Mouse (Mus musculus): ENCODE measurements around the gene Gpr31b. TPM values are rescaled to one million over a fixed set of nuclear protein-coding genes. Genes with fewer than 3 reads are reported as not detected.
"Not testable (repeated sequence)": the region's sequence is repeated elsewhere in the genome, so short reads cannot be mapped to it uniquely, and the experiment has no call there.

Gene Gpr31b
- not detected in 2 replicates for polyA plus RNA-seq (2015; fragmentation: Nextera tagmentation; extraction: Ambion mirVana)

GRCm38 (mm10) chr17:13052124-13052813 lies at the start of gene Gpr31b:
TSS of gene Gpr31b (minus strand) at chr17:13052296.
- not testable (repeated sequence) for H3K27ac ChIP-seq; DNase-seq; H3K9ac ChIP-seq; H3K27me3 ChIP-seq; H3K9me3 ChIP-seq (replicated peaks); H3K4me3 ChIP-seq (replicated peaks); H3K4me1 ChIP-seq (replicated peaks); H3K36me3 ChIP-seq; H3K4me2 ChIP-seq; ATAC-seq (ENCODE audit: low read depth)
- 50% methylated on average over 2 of the region's 8 CpGs for WGBS (ENCODE audit: insufficient replicate concordance)

- not testable (repeated sequence) for H3K9ac ChIP-seq; H3K27ac ChIP-seq; DNase-seq; H3K36me3 ChIP-seq; H3K4me2 ChIP-seq; ATAC-seq (ENCODE audit: low read depth); H3K9me3 ChIP-seq (replicated peaks); H3K4me3 ChIP-seq (replicated peaks); H3K4me1 ChIP-seq (replicated peaks); H3K27me3 ChIP-seq
- 84% methylated on average over 3 of the region's 4 CpGs for WGBS (ENCODE audit: insufficient replicate concordance)
Observed at GRCm38 (mm10) chr17:13092960-13093359, 40.9 kb upstream of the Gpr31b start.

GRCm38 (mm10) chr17:13092100-13092764 lies 40.1 kb upstream of the Gpr31b start:
- not testable (repeated sequence) for H3K27ac ChIP-seq; H3K4me2 ChIP-seq; ATAC-seq (ENCODE audit: low read depth); H3K4me3 ChIP-seq (replicated peaks); DNase-seq; H3K36me3 ChIP-seq; H3K9ac ChIP-seq; H3K9me3 ChIP-seq (replicated peaks); H3K4me1 ChIP-seq (replicated peaks); H3K27me3 ChIP-seq
- 59% methylated on average over 6 of the region's 8 CpGs for WGBS (ENCODE audit: insufficient replicate concordance)

- DNase-seq, H3K36me3 ChIP-seq: not testable (repeated sequence)
- no CpG with 5 or more reads among the region's 1 CpGs for WGBS (ENCODE audit: insufficient replicate concordance)
Observed at GRCm38 (mm10) chr17:13091510-13091909, 39.4 kb upstream of the Gpr31b start.

GRCm38 (mm10) chr17:13069227-13069626 lies 17.1 kb upstream of the Gpr31b start:
- not testable (repeated sequence) for ATAC-seq (ENCODE audit: low read depth); H3K4me1 ChIP-seq (replicated peaks); H3K9ac ChIP-seq; H3K36me3 ChIP-seq; DNase-seq; H3K27me3 ChIP-seq; H3K27ac ChIP-seq; H3K4me2 ChIP-seq; H3K9me3 ChIP-seq (replicated peaks); H3K4me3 ChIP-seq (replicated peaks)
- WGBS (ENCODE audit: insufficient replicate concordance) = 43% methylated on average over 4 of the region's 5 CpGs

More at GRCm38 (mm10) chr17:13091510-13091909, 39.4 kb upstream of the Gpr31b start:
- not testable (repeated sequence) for H3K27ac ChIP-seq; H3K27me3 ChIP-seq; ATAC-seq (ENCODE audit: low read depth); H3K9ac ChIP-seq; H3K4me3 ChIP-seq (replicated peaks); H3K4me2 ChIP-seq; H3K4me1 ChIP-seq (replicated peaks); H3K9me3 ChIP-seq (replicated peaks)

- H3K4me3 ChIP-seq (replicated peaks); H3K4me1 ChIP-seq (replicated peaks); H3K9ac ChIP-seq; H3K27me3 ChIP-seq; H3K9me3 ChIP-seq (replicated peaks); DNase-seq; ATAC-seq (ENCODE audit: low read depth); H3K36me3 ChIP-seq; H3K27ac ChIP-seq; H3K4me2 ChIP-seq: not testable (repeated sequence)
- WGBS (ENCODE audit: insufficient replicate concordance) = 67% methylated on average over 1 of the region's 4 CpGs
Observed at GRCm38 (mm10) chr17:13067864-13068385, 15.8 kb upstream of the Gpr31b start.

GRCm38 (mm10) chr17:13062882-13063281 lies 10.8 kb upstream of the Gpr31b start:
- not testable (repeated sequence) for H3K9ac ChIP-seq; H3K4me2 ChIP-seq; DNase-seq; H3K27ac ChIP-seq; H3K9me3 ChIP-seq (replicated peaks); H3K36me3 ChIP-seq; H3K4me1 ChIP-seq (replicated peaks); ATAC-seq (ENCODE audit: low read depth); H3K27me3 ChIP-seq; H3K4me3 ChIP-seq (replicated peaks)
- WGBS (ENCODE audit: insufficient replicate concordance) = 41% methylated on average over 5 of the region's 7 CpGs

- WGBS (ENCODE audit: insufficient replicate concordance) = 67% methylated on average over 4 of the region's 4 CpGs
- not testable (repeated sequence) for H3K36me3 ChIP-seq; H3K27me3 ChIP-seq; H3K4me1 ChIP-seq (replicated peaks); H3K4me2 ChIP-seq; H3K4me3 ChIP-seq (replicated peaks); H3K9ac ChIP-seq; H3K27ac ChIP-seq; ATAC-seq (ENCODE audit: low read depth); H3K9me3 ChIP-seq (replicated peaks); DNase-seq
Observed at GRCm38 (mm10) chr17:13060804-13061203, 8.7 kb upstream of the Gpr31b start, which contains the start of gene Tcp10b. TSS of gene Tcp10b (plus strand) at chr17:13061104.

- H3K9ac ChIP-seq; H3K4me1 ChIP-seq (replicated peaks); H3K27ac ChIP-seq; H3K4me2 ChIP-seq; H3K27me3 ChIP-seq; H3K4me3 ChIP-seq (replicated peaks); H3K36me3 ChIP-seq; H3K9me3 ChIP-seq (replicated peaks): not testable (repeated sequence)
- ATAC-seq (ENCODE audit: low read depth) (peak; percentile 65), DNase-seq (peak; percentile 22)
- WGBS (ENCODE audit: insufficient replicate concordance) = 4% methylated on average over 3 of the region's 4 CpGs
Observed at GRCm38 (mm10) chr17:13043846-13044673, 8.0 kb downstream of the Gpr31b start.

- H3K27ac ChIP-seq; H3K4me2 ChIP-seq; H3K4me3 ChIP-seq (replicated peaks); H3K4me1 ChIP-seq (replicated peaks); H3K36me3 ChIP-seq; H3K9me3 ChIP-seq (replicated peaks); DNase-seq; H3K27me3 ChIP-seq; H3K9ac ChIP-seq; ATAC-seq (ENCODE audit: low read depth): not testable (repeated sequence)
- 45% methylated on average over 3 of the region's 12 CpGs for WGBS (ENCODE audit: insufficient replicate concordance)
Observed at GRCm38 (mm10) chr17:13036627-13037192, 15.4 kb downstream of the Gpr31b start.

- Histone ChIP-seq H3K9ac (no peak overlapping the region), H3K9me3 (replicated peaks) (no peaks in the 10 kb centered on the region), H3K4me2 (no peak overlapping the region), H3K27me3 (no peaks in the 10 kb centered on the region), H3K27ac (no peak overlapping the region), H3K4me3 (replicated peaks) (no peak overlapping the region), H3K4me1 (replicated peaks) (peaks cover 15% of the 10 kb centered on the region), H3K36me3 (peaks cover 59% of the 10 kb centered on the region)
- ATAC-seq (ENCODE audit: low read depth) (no peak), DNase-seq (no peak)
- WGBS (ENCODE audit: insufficient replicate concordance) = 74% methylated on average over 3 of the region's 3 CpGs
Observed at GRCm38 (mm10) chr17:13013316-13013715, 38.8 kb downstream of the Gpr31b start.

Data from liver, embryonic 13.5 days (tissue).